Mouse (Mus musculus): Measurements from ENCODE around the gene B4galt2. TPM values are rescaled to one million over a fixed set of nuclear protein-coding genes. Genes with fewer than 3 reads are reported as not detected.
A peak's percentile ranks its signal among the peaks of the same experiment; 100 is the strongest.

The B4galt2 gene
- total RNA-seq, 2 experiments from 2014 or later: 165 to 170 TPM

DNA sequence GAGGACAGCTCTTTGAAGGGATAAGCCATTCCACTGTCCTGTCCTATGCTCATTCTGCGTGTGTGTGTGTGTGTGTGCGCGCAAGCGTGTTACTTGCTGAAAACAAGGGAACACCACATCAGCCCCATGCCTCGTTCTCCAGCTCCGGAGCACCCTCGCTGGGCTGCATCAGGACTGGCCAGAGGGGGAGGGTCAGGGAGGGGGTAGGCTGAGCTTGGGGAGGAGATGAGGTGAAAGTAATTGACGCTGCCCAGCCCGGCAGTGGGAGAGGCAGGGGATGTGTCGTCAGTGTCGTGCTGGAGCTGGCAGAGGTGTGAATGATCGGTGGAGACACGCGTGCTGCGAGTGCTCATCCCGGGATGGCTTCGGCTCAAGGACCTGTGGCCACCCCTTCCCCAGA is 34.2 kb downstream of the B4galt2 start:
- DNase-seq (ENCODE audit: extremely low spot score in 1 of 2, low spot score in 2 of 2): no peak
- intact Hi-C loops (cut with DNase I): no loop called here

DNA sequence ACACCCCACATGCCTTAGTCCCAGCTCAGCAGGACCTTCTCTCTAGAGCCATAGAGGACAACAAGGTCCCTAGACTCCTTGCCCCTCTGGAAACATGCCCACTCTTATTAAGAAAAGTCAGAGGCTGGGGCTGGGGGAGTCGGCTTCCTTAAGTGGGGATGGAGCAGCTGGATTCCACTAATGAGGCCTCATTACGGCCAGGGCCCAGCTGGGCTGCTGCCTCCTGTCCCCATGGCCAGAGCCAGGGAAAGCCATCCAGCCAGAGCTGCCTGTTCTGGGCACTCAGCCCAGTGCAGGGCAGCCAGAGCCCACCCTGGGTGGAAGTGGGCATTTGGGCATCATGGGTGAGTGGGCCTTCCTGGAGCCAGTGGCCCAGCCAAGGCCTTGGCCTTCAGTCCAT is 36.3 kb downstream of the B4galt2 start:
- intact Hi-C loops (cut with DNase I): no loop called here
- DNase-seq (ENCODE audit: extremely low spot score in 1 of 2, low spot score in 2 of 2): peak; percentile 49 to 53

DNA sequence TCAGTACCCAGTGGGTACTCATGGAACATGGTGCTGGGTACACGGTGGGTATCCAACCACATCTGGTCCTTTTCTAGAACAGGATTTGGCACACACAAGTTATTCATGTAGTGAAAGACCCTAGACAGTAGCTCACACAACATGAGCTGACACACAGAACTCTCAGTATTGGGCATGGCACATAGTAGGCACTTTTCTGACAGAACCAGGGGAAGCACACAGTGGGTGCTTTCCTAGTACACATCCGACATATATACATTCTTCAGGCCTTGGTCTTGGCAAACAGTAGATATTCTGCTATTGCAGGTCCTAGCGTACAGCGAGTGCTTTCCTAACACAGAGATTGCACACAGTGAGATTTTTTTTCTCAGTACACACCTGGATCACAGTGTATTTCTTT is 37.0 kb downstream of the B4galt2 start:
- DNase-seq (ENCODE audit: extremely low spot score in 1 of 2, low spot score in 2 of 2): no peak
- intact Hi-C loops (cut with DNase I): no loop called here

DNA sequence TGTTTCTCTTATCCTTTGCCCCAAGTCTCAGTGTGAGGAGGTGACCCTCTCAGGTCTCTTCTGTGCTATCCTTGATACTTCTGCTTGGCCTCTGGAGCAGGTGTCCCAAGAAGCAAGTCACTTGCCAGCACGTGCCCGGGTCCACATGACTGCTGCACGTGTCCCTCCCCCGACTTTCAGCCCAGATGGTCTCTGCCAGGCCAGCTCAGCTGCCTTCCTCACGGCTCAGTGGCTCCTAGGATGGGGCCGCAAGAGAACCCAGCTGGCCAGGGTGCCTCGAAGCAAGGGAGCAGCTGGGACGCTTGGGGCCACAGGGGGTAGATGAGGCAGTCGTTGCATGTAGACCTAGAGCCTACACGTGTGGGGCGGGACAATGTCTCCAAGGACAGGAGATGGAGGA is 38.0 kb downstream of the B4galt2 start:
- intact Hi-C loops (cut with DNase I): no loop called here
- DNase-seq (ENCODE audit: extremely low spot score in 1 of 2, low spot score in 2 of 2): no peak

DNA sequence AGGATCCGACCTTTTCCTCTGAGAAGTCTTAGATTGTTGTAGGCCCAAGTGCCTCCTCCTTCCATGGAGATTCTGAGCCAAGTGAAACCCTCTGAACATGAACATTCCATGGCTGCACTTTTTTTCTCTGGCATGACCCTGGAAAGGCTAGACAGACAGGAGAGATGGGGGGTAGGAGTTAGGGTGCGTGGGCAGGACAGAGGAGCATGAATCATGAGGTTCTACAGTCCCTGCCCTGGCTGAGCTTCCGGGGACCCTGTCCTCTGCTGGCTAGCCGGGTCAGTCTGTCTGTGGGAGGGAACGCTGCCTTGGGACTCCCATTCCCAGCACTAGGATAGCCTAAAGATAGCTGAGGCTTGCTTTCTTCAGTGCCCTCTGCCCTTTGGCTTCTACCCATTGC is 38.8 kb downstream of the B4galt2 start:
- DNase-seq (ENCODE audit: extremely low spot score in 1 of 2, low spot score in 2 of 2): no peak
- intact Hi-C loops (cut with DNase I): no loop called here

DNA sequence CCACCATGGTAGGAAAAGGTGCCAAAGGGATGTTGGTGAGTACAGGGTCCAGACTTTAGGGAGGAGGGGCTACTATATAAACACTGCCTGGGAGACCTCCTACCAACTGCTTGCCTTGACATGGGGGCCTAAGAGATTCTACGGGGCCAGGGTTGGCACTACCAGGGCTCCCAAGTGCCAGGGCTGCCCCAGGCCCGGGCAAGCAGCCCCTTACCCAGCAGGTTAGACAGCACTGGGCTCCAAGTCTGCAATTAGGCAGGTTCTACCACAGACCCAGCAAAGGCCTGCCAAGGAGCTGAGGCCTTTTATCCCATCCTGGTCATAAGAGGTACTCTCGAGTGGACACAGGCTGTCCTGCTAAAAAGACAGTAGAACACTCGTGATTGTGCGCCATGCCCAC is 40.2 kb downstream of the B4galt2 start:
- DNase-seq (ENCODE audit: extremely low spot score in 1 of 2, low spot score in 2 of 2): no peak

DNA sequence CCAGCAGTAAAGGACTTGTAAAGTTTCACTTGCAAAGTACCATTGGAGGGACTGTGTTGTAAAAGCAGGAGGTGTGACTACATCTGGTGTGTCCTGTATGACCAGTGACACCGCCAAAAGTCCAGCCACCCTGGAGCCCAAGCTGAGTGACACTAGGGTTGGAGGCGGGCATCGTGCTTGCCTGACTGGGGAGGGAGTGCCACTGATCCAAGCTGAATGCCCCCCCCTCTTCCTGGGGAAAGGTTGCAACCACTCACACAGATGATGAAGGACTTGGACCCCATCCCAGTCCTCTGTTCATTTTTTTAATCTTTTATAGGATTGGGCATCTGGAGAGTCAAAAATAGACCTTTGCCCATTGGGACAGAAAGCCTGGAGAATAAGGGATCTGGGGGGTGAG is 41.7 kb downstream of the B4galt2 start:
- DNase-seq (ENCODE audit: extremely low spot score in 1 of 2, low spot score in 2 of 2): no peak
- intact Hi-C loops (cut with DNase I): no loop called here

More for the DNA sequence above, 40.2 kb downstream of the B4galt2 start:
- intact Hi-C loops (cut with DNase I): no loop called here

DNA sequence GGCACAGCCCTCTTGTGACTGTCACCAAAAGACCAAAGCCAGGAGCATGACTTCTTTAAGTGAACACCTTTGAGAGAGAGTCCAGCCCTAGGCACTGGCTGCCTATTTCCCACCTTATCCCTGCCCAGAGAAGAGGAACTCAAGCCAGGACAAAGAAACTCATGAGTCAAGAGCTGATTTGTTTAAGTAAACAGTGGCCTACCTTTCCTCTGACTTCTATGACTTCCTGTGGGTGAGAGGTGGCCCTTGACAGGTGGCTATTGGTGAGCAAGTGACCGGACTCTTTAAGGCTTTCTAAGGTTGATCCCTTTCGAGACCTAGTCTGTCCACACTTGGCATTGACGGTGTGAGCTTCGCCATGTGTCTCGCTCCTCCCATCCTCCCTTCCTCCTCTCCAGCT is 42.5 kb downstream of the B4galt2 start:
- intact Hi-C loops (cut with DNase I): no loop called here
- no peak for DNase-seq (ENCODE audit: extremely low spot score in 1 of 2, low spot score in 2 of 2)

DNA sequence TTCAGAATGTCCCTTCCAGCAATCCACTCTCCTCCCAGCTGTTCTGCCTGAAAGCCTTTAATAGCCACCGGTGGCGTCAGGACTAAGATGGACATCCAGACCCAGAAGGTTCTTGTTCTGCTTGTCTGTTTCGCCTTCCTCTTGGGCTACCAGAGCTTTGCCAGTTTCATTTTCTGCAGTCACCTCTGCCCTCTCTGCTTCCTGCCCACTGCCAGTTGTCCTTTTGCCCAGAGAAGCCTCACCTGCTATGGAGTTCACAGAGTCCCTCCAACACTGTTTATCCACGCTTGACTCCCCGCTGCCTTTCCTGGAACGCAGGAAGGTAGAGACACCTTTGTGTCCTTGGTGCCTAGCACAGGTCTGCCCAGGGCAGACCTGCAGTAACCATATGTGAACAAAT is 43.9 kb downstream of the B4galt2 start:
- DNase-seq (ENCODE audit: extremely low spot score in 1 of 2, low spot score in 2 of 2): no peak
- intact Hi-C loops (cut with DNase I): no loop called here

DNA sequence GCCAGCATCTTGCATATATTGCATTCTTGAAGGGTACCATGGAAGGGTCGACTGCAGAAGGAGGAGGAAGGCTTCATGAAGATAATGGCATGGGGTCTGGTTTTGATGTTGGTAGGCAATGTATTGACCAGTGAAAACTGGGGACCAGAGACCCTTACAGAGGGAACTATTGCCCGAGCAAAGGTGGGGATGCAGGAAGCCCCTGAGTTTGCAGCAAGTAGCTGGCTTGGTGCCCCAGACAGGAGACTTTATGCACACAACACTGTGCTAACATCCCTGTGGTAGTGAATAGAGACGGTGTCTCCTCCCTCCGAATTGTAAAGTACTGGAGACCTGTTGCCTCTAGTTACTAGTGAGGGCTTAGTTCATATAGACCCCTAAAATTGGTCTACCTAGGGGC is 46.0 kb downstream of the B4galt2 start:
- no peak for DNase-seq (ENCODE audit: extremely low spot score in 1 of 2, low spot score in 2 of 2)
- intact Hi-C loops (cut with DNase I): no loop called here

DNA sequence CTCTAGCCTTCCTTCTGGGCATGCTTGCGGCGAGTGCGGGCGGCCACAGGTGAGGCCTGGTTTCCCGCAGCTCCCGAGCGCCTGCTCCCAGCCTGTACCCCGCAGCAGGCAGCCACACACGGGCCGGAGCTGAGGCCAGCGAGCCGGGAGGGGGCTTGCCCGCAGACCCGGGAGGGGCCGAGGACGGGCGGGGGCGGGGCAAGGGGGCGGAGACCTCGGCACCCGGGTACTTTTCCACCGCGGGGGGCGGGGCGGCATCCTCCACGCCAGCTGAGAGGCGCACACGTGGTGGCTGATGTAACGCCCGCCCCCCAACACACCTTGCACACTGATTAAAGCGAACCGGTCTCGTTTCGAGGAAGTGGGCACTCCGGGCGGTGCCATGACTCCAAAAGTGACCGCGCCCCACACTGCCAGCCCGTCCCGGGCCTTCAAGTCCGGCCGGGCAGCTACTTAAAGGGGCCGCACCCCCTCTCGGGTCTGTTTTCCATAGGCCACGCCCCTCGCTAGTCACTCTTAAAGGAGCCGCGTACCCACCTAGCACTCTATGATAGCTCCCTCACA is 47.0 kb downstream of the B4galt2 start:
- DNase-seq (ENCODE audit: extremely low spot score in 1 of 2, low spot score in 2 of 2): peak; percentile 74 to 92
- intact Hi-C loops (cut with DNase I): no loop called here

DNA sequence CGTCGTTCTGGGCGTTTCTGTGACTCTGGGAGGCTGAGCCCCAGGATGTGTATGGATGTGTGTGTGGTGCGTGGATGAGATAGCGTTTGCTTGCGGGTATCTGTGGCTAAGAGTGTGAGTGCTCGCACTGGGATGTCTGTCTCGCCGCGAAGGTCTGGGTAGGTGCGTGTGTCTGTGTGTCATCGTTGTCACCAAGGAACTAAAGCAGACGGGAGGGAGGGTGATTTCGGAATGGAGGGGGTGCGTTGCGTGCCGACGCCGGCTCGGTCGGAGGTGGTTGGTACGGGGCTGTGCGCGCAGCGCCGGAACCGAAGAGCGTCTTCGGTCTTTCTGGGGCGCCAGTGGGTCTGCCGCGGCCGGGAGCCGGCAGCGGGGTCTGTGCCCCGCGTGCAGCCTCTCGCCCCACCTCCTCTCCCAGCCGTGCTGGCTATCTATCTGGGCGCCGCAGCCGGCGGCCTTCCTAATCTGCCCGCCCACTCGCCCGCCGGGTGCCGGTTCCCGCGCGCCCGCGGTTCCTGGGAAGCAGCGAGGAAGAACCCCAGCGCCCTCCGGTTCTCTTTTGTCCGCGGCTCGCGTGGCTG is 47.7 kb downstream of the B4galt2 start:
- peak; percentile 57 to 71 for DNase-seq (ENCODE audit: extremely low spot score in 1 of 2, low spot score in 2 of 2)
- intact Hi-C loops (cut with DNase I): no loop called here

DNA sequence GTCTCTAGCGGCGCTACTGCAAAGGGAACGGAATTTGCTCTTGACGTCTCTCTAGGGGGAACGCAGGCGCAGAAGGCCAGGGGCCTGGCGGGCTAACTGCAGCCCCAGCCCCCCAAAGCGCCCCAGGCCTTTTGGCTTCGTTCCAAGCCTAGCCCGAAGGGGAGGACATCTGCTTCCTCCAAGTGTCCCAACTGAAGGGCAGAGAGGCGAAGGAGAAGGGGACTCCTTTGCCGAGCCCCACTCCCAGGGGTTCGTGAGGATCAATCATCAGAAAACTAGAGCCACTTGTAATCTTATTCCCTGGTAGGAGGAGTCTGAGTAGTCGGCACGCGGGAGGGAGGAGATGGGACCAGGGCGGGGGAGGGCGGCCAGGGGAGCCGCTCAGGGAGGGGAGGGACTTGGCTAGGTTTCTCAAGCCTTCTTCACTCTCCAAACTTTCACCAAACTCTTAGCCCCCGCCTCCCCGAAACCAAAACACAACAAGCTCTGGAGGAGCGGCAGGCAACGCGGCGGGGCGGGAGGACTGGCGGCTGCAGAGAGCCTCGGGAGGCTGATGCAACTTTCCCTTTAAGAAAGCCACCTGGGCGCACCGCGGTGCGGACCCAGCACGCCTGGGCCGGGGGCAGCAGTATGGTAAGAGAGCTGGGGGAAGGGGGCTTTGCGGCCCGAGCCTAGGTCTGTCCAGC is 48.3 kb downstream of the B4galt2 start:
- peak; percentile 46 to 81 for DNase-seq (ENCODE audit: extremely low spot score in 1 of 2, low spot score in 2 of 2)
- intact Hi-C loops (cut with DNase I): loop anchor here (5.0 kb wide), 3 partner anchors 32 to 247 kb away; partner anchors contain the start of gene B4galt2

DNA sequence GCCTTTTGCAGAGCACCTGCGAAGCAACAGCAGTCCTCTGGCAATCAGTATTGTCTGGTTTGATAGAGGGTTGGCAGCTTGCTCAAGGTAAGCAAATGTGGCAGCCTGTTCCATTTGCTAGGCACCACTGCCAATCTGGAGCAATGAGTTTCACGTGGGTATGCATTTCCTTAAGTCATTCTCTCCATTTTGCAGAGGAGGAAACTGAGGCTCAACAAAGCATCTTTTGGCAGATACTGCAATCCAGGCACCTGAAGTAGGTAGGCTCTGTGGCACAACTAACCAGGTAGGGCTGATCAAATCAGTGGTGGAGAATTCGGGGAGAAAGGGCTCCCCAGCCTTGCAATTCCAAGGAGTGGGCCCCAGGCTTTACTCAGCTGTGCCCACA is 48.8 kb downstream of the B4galt2 start, which contains the start of gene Slc6a9:
Gene Slc6a9 (plus strand): TSS at position 50 of the 388 bp plus-strand sequence.
- DNase-seq (ENCODE audit: extremely low spot score in 1 of 2, low spot score in 2 of 2): no peak
- intact Hi-C loops (cut with DNase I): loop anchor here (5.0 kb wide), 3 partner anchors 33 to 248 kb away; partner anchors contain the start of gene B4galt2

DNA sequence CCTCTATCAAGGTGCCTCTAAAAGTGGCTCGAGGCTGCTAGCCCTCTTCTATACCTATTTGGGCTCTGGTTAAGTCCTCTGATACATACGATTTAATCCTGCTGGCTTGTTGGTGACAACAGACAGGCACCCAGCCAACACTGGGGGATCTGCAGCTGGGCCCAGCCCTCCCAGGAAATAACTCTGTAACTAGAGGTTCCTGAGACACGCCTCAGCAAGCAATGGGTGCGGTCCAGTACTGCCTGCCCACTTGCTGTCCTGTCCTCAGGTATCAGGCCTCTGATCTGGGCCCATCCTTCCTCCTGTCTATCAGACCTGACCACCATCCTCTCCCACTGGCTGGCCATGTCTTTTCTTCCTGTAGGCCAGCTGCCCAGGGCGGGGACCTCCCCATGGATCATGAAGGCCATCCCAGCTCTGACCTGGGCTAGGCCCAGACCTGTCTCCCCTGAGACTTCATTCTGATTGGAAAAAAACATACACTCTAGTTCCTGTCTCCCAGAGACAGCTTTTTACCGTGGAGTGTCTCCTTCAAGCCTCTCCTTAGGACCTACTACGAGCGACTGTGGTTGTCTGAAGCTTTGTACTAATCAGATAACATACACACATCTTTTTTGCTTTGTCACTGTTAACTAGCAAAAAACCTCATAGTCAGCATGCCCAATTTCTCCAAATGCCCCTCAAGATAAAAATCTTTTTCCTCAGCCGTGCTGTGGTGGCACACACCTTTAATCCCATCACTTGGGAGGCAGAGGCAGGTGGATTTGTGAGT is 51.2 kb downstream of the B4galt2 start:
- no peak for DNase-seq (ENCODE audit: extremely low spot score in 1 of 2, low spot score in 2 of 2)
- intact Hi-C loops (cut with DNase I): loop anchor here (5.0 kb wide), 3 partner anchors 35 to 250 kb away; partner anchors contain the start of gene B4galt2

DNA sequence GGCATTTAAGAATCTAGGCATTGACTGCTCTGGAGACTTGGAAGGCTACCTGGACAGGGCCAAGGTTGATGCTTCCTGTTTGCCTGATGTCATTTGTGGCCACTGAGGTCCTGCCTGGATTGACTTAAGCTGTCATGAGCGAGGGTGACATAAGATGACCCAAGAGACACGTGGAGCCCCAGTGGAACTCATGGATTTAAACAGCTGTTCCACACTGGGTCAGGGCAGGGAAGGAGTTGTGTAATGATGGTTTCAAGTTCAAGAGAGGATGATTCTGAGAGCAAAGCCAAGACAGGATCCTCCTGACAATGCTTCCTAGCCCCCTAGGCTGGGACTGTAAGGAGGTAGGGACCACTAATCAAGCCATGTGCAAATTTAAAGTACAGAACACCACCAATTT is 51.8 kb downstream of the B4galt2 start:
- no peak for DNase-seq (ENCODE audit: extremely low spot score in 1 of 2, low spot score in 2 of 2)
- intact Hi-C loops (cut with DNase I): loop anchor here (5.0 kb wide), 3 partner anchors 36 to 251 kb away; partner anchors contain the start of gene B4galt2

DNA sequence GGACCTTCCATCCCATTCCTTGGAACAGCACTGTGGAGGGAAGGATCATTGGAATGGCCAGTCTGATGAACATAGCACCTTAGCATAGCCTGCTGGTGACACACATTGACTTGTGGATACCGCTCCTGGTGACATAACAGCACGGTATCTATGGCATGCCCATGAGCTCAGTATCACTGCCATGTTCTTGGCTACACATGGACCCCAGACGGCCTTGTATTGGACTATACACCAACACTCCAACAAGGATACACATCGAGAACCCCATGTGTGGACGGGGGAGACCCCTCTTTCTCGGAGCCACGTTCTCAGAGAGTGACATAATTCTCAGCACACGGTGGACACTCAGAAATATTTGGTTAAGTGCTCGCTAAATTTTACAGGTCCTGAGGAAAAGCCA is 52.5 kb downstream of the B4galt2 start:
- intact Hi-C loops (cut with DNase I): loop anchor here (5.0 kb wide), 3 partner anchors 36 to 252 kb away; partner anchors contain the start of gene B4galt2
- no peak for DNase-seq (ENCODE audit: extremely low spot score in 1 of 2, low spot score in 2 of 2)

DNA sequence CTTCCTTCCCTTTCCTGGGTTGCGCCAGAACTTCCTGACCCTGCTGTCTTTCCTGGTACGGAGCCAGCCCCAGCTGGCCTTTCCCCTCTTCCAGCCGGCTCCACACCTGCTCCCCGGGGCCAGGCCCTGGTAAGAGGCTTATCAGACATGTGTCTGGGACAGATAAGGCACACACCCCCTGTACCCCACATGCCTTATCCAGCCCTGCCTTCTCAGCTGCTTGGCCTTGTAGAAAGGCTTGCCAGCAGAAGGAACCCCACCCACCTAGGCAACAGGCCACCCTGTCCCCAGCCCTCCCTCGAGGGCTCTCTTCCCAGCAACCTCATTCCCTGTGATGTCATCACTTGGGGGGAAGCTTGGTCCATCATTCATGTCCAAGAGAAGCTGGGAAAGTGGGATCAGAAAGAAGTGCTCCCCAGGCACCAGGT is 53.1 kb downstream of the B4galt2 start:
- DNase-seq (ENCODE audit: extremely low spot score in 1 of 2, low spot score in 2 of 2): peak in 1 of 2 experiments; percentile 66
- intact Hi-C loops (cut with DNase I): loop anchor here (5.0 kb wide), 3 partner anchors 37 to 252 kb away; partner anchors contain the start of gene B4galt2

Measured in left cerebral cortex, postnatal 10 days (tissue).